Mouse (Mus musculus) gastrocnemius, adult 8-10 months (tissue): ENCODE results near the gene Efcab9. TPM values are rescaled to one million over a fixed set of nuclear protein-coding genes. Genes with fewer than 3 reads are reported as not detected.

Source experiments
- DNase-seq, 2 experiments: peaks; one replicate each; pipeline ENCODE4 v3.0.0; 2022; ENCODE audit warnings: low spot score in 2 of 2
- total RNA-seq, 4 experiments: library from RNA; stranded (reverse); gene quantifications; 2 replicates each; pipeline ENCODE4 v1.2.4; 2022

The Efcab9 gene
- total RNA-seq, 4 experiments from 2014 or later, result 0.74 to 1.7 (median 1.3) TPM

- no peak for DNase-seq
Measured at GRCm38 (mm10) chr11:32498757-32499535, 32.9 kb downstream of the Efcab9 start.

- no peak for DNase-seq
Measured at GRCm38 (mm10) chr11:32495283-32495682, 36.6 kb downstream of the Efcab9 start.

- no peak for DNase-seq
Measured at GRCm38 (mm10) chr11:32493312-32493711, 38.6 kb downstream of the Efcab9 start.

GRCm38 (mm10) chr11:32491079-32491478, 40.8 kb downstream of the Efcab9 start:
- DNase-seq, result no peak

- no peak for DNase-seq
Measured at GRCm38 (mm10) chr11:32488808-32489670, 42.8 kb downstream of the Efcab9 start.

GRCm38 (mm10) chr11:32488344-32488743, 43.5 kb downstream of the Efcab9 start:
- no peak for DNase-seq

GRCm38 (mm10) chr11:32487501-32487900, 44.4 kb downstream of the Efcab9 start:
- DNase-seq, result no peak

- no peak for DNase-seq
Measured at GRCm38 (mm10) chr11:32486621-32487020, 45.3 kb downstream of the Efcab9 start.

- no peak for DNase-seq
Measured at GRCm38 (mm10) chr11:32485290-32485689, 46.6 kb downstream of the Efcab9 start.

GRCm38 (mm10) chr11:32481525-32481924, 50.4 kb downstream of the Efcab9 start:
- DNase-seq, result no peak

- no peak for DNase-seq
Measured at GRCm38 (mm10) chr11:32475487-32476236, 56.2 kb downstream of the Efcab9 start.

- DNase-seq, result no peak
Measured at GRCm38 (mm10) chr11:32474725-32475124, 57.2 kb downstream of the Efcab9 start.

Other genes with a start within 250 kb of the Efcab9 start
- gene Hba-a1, start 248.6 kb downstream of the Efcab9 start, total RNA-seq, result 100 to 1,000 TPM; 119 to 302 (median 188) TPM
- gene Hbq1b, start 245.1 kb downstream of the Efcab9 start, total RNA-seq, result not detected
- 100 to 1,000 TPM in 3 of 4 experiments, 10 to 100 TPM in 1; 93.3 to 179 (median 137) TPM for gene Hba-a2, start 235.6 kb downstream of the Efcab9 start, total RNA-seq
- not detected for gene Hbq1a, start 232.0 kb downstream of the Efcab9 start, total RNA-seq
- 1 to 10 TPM; 1.7 to 2.8 (median 2.3) TPM for gene Sh3pxd2b, start 184.3 kb downstream of the Efcab9 start, total RNA-seq
- gene Ubtd2, start 76.7 kb downstream of the Efcab9 start, total RNA-seq, result 1 to 10 TPM; 6.3 to 7.2 (median 6.6) TPM
- 1 to 10 TPM; 1.2 to 2.4 (median 1.9) TPM for gene Stk10, start 1.2 kb upstream of the Efcab9 start, total RNA-seq
- gene Fbxw11, start 110.6 kb upstream of the Efcab9 start, total RNA-seq, result 10 to 100 TPM; 59.8 to 72.7 (median 66.6) TPM